Mouse (Mus musculus) lung, adult 2 months (tissue): Measurements from ENCODE around the gene CN725425.

Experiments used
- CTCF ChIP-seq: fragments of 200-500 bp; IDR thresholded peaks from 2 replicates; pipeline ENCODE4 v1.5.1; 2011; ENCODE audit warnings: mild to moderate bottlenecking, low read length, control low read depth; ENCODE audit not compliant: insufficient read depth
- POLR2A ChIP-seq: fragments of 200-500 bp; IDR thresholded peaks from 2 replicates; pipeline ENCODE4 v1.6.1; 2011; ENCODE audit warnings: low read depth, mild to moderate bottlenecking, control low read depth, low read length, borderline replicate concordance; ENCODE audit errors: extremely low read depth

GRCm38 (mm10) chr15:91304296-91304852, 105.1 kb downstream of the CN725425 start:
- TF ChIP-seq CTCF (peak; percentile 32; the same call in 1 of the 2 replicates), POLR2A (no peak)
